Mouse (Mus musculus) lung, embryonic 15.5 days (tissue): ENCODE data around the gene Fis1. TPM values are rescaled to one million over a fixed set of nuclear protein-coding genes. Genes with fewer than 3 reads are reported as not detected.
A peak's percentile ranks its signal among the peaks of the same experiment; 100 is the strongest.

ENCODE experiments used
- ATAC-seq: fragments of 200-750 bp; cut with Nextera tagmentation; 2 replicates; pipeline ENCODE4 v1.8.0; 2017; ENCODE audit warnings: moderate number of reproducible peaks, borderline replicate concordance; ENCODE audit not compliant: low FRiP score, low TSS enrichment; ENCODE audit errors: extremely low read depth
- H3K27ac ChIP-seq: fragments of 300-500 bp; sonication (generic); 2 replicates; pipeline ENCODE4 v1.5.1; 2015; ENCODE audit warnings: moderate library complexity, mild to moderate bottlenecking, inconsistent platforms
- H3K27me3 ChIP-seq: fragments of 300-500 bp; sonication (generic); 2 replicates; pipeline ENCODE4 v1.6.1; 2015; ENCODE audit warnings: inconsistent platforms
- H3K36me3 ChIP-seq: fragments of 300-500 bp; sonication (generic); 2 replicates; pipeline ENCODE4 v1.6.1; 2015; ENCODE audit warnings: inconsistent platforms
- H3K4me1 ChIP-seq: fragments of 300-500 bp; sonication (generic); 2 replicates; pipeline ENCODE4 v1.6.1; 2015; ENCODE audit warnings: inconsistent platforms
- H3K4me2 ChIP-seq: fragments of 300-500 bp; sonication (generic); 2 replicates; pipeline ENCODE4 v1.6.1; 2015; ENCODE audit warnings: inconsistent platforms, mild to moderate bottlenecking, moderate library complexity
- H3K4me3 ChIP-seq: fragments of 300-500 bp; sonication (generic); 2 replicates; pipeline ENCODE4 v1.5.1; 2015; ENCODE audit warnings: mild to moderate bottlenecking, inconsistent platforms
- H3K9ac ChIP-seq: fragments of 300-500 bp; sonication (generic); 2 replicates; pipeline ENCODE4 v1.6.1; 2015; ENCODE audit warnings: inconsistent platforms
- H3K9me3 ChIP-seq: fragments of 300-500 bp; sonication (generic); 2 replicates; pipeline ENCODE4 v1.6.1; 2016; ENCODE audit warnings: inconsistent platforms
- WGBS: fragments of 180-500 bp; shearing (Covaris S2); methylation state at CpG from one replicate; pipeline ENCODE4 v1.1.7; 2015; 5-methylcytosine and 5-hydroxymethylcytosine counted together
- microRNA counts: library from miRNA; unstranded; fragments of <30 nt; microRNA quantifications from one replicate; lab custom pipeline; 2016
- microRNA-seq: library from miRNA; unstranded; fragments of <30 nt; microRNA quantifications from one replicate; pipeline ENCODE4, GENCODE M21; 2016
- polyA plus RNA-seq: library from polyadenylated mRNA; unstranded; fragments of >200 nt; fragmentation: Nextera tagmentation; extraction: Ambion mirVana; gene quantifications from 2 replicates; pipeline ENCODE4 v1.2.1, GENCODE M21; 2015

The Fis1 gene
- polyA plus RNA-seq, 1 experiment from 2014 or later: 292 TPM

DNA sequence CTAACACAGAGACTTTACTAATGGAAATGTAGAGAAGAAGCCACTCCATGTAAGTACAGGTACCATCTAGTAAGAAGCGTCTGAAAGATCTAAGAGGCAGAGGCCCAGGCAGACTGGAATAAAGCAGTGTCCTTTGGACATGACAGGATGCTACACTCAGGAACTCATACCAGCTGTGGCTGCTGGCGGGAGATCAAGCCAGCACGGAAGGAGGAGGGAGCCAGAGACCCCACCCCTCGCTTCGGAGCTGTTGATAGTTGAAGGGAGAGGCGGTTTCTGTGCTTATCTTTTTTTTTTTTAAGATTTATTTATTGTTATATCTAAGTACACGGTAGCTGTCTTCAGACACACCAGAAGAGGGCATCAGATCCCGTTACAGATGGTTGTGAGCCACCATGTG is 54.2 kb downstream of the Fis1 start:
- 23% methylated on average over 8 of the region's 8 CpGs for WGBS
- H3K4me2 ChIP-seq: no peak overlapping the region

DNA sequence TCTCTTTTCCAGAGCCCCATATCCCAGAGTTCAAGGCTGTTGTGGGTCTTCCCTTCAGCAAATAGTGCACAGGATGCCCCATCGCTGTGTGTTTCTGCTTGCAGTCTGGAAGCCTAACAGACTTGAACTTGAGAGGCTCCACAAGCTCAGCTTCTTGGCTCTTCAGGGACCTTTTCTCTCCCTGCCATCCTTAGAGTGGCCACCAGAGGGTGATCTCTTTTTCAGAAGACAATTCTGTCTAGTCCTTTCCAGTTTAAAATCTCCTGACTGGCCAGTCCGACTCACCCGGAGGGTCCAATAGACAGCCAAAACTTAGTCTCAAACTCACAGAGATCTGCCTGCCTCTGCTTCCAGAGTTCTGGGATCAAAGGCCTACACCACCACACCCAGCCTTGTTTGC is 56.9 kb downstream of the Fis1 start:
- no peak for ATAC-seq
- no peak overlapping the region for H3K4me3 ChIP-seq
- H3K4me1 ChIP-seq: 0 out of 2 replicates have a peak, but pooled peaks cover 3% of the 10 kb centered on the region
- no peaks in the 10 kb centered on the region for H3K27me3 ChIP-seq
- no peaks in the 10 kb centered on the region for H3K9me3 ChIP-seq
- no peak overlapping the region for H3K27ac ChIP-seq
- H3K4me2 ChIP-seq: no peak overlapping the region
- H3K9ac ChIP-seq: no peak overlapping the region
- 32% methylated on average over 3 of the region's 3 CpGs for WGBS
- no peaks in the 10 kb centered on the region for H3K36me3 ChIP-seq

More for the DNA sequence above, 54.2 kb downstream of the Fis1 start:
- H3K27me3 ChIP-seq: no peaks in the 10 kb centered on the region
- H3K36me3 ChIP-seq: no peaks in the 10 kb centered on the region
- no peaks in the 10 kb centered on the region for H3K9me3 ChIP-seq
- H3K27ac ChIP-seq: no peak overlapping the region
- H3K4me1 ChIP-seq: 0 out of 2 replicates have a peak, but pooled peaks cover 3% of the 10 kb centered on the region
- no peak for ATAC-seq
- no peak overlapping the region for H3K9ac ChIP-seq
- no peak overlapping the region for H3K4me3 ChIP-seq

DNA sequence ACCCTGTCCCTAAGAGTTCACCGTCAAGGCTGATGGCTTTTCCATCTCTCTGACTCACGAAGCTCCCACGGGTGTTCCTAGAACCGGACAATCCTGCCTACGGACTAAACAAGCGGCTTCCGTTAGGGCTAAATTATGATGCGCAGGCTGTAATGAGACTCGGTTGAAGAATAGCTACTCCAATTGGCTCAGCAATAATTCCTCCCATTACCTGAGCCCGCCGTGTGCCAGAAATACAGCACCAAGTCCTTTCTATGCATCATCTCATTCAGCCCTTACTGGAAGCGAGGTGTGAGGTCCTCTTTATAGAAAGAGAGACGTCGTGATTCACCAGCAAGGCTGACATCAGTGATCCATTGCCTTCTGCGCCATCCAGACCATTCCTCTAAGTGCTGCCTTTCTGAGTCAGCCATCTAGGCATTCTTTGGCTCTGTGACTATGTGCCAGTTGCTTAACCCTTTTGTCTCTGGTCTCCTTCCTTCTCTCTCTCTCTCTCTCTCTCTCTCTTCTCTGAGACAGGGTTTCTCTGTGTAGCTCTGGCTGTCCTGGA is 59.4 kb downstream of the Fis1 start:
- WGBS: 70% methylated on average over 15 of the region's 15 CpGs
- Histone ChIP-seq H3K4me3 (no peak overlapping the region), H3K27me3 (no peaks in the 10 kb centered on the region), H3K9me3 (no peaks in the 10 kb centered on the region), H3K36me3 (no peaks in the 10 kb centered on the region), H3K27ac (no peak overlapping the region), H3K4me1 (no peaks in the 10 kb centered on the region), H3K9ac (no peak overlapping the region), H3K4me2 (no peak overlapping the region)
- ATAC-seq: no peak

MicroRNAs within 50 kb of the gene (microRNA counts, 519-probe panel; counts per million panel counts)
- 19.7 counts per million for microRNA mmu-miR-702 (lab: Ali Mortazavi, UCI)

Small RNA genes within 50 kb of the gene (microRNA-seq; reads per million reads assigned to microRNA genes)
- gene Mir702: 27.8 reads per million, percentile 39 among the genes with 10 or more reads in this experiment

Other genes with a start within 250 kb of the Fis1 start
- 12.1 and 13.5 TPM in 2 replicates for gene Col26a1, start 70.1 kb upstream of the Fis1 start, polyA plus RNA-seq
- gene Ift22, start 45.1 kb upstream of the Fis1 start, polyA plus RNA-seq: 84.6 and 87.1 TPM in 2 replicates
- 4.7 and 5.1 TPM in 2 replicates for gene Cldn15, start 13.3 kb downstream of the Fis1 start, polyA plus RNA-seq
- gene Plod3, start 33.7 kb downstream of the Fis1 start, polyA plus RNA-seq: 55.9 and 58.9 TPM in 2 replicates
- 101 and 102 TPM in 2 replicates for gene Znhit1, start 34.7 kb downstream of the Fis1 start, polyA plus RNA-seq
- gene Vgf, start 73.1 kb downstream of the Fis1 start, polyA plus RNA-seq: 0.11 and 0.19 TPM in 2 replicates
- 202 and 206 TPM in 2 replicates for gene Ap1s1, start 92.9 kb downstream of the Fis1 start, polyA plus RNA-seq
- gene Serpine1, start 119.0 kb downstream of the Fis1 start, polyA plus RNA-seq: 0.86 TPM in 2 replicates
- 9.8 and 10.5 TPM in 2 replicates for gene Trim56, start 162.9 kb downstream of the Fis1 start, polyA plus RNA-seq
- gene Muc3, start 196.0 kb downstream of the Fis1 start, polyA plus RNA-seq: not detected in 2 replicates